Mouse (Mus musculus) adrenal gland, adult 8-10 months (tissue): ENCODE data around the gene H2-Oa. TPM values are rescaled to one million over a fixed set of nuclear protein-coding genes. Genes with fewer than 3 reads are reported as not detected.

Experiments
- DNase-seq: peaks from one replicate; pipeline ENCODE4 v3.0.0; 2022
- total RNA-seq, 4 experiments: library from RNA; stranded (reverse); gene quantifications; 2 replicates each; pipeline ENCODE4 v1.2.4; 2022

Gene H2-Oa
- total RNA-seq, result 1 to 10 TPM in 1 of 4 experiments, under 1 TPM in 3; 0.24 to 1.1 (median 0.64) TPM

GRCm38 (mm10) chr17:34092197-34092875 is at the start of gene H2-Oa:
TSS of gene H2-Oa (plus strand) at chr17:34092340.
- no peak for DNase-seq

GRCm38 (mm10) chr17:34045941-34046340 is 46.2 kb upstream of the H2-Oa start:
- DNase-seq, result no peak

- no peak for DNase-seq
Observed at GRCm38 (mm10) chr17:34047404-34048050, 44.6 kb upstream of the H2-Oa start.

- DNase-seq, result no peak
Observed at GRCm38 (mm10) chr17:34057224-34057623, 34.9 kb upstream of the H2-Oa start.

GRCm38 (mm10) chr17:34068864-34069263 is 23.3 kb upstream of the H2-Oa start:
- DNase-seq, result no peak

GRCm38 (mm10) chr17:34072091-34072490 is 20.0 kb upstream of the H2-Oa start:
- no peak for DNase-seq

GRCm38 (mm10) chr17:34075271-34075670 is 16.9 kb upstream of the H2-Oa start:
- DNase-seq, result peak; percentile 40

- DNase-seq, result peak; percentile 34
Observed at GRCm38 (mm10) chr17:34077549-34077948, 14.6 kb upstream of the H2-Oa start.

- no peak for DNase-seq
Observed at GRCm38 (mm10) chr17:34078148-34078547, 14.0 kb upstream of the H2-Oa start.

GRCm38 (mm10) chr17:34079002-34079401 is 13.1 kb upstream of the H2-Oa start:
- DNase-seq, result no peak

- no peak for DNase-seq
Observed at GRCm38 (mm10) chr17:34079621-34080020, 12.5 kb upstream of the H2-Oa start.

- no peak for DNase-seq
Observed at GRCm38 (mm10) chr17:34083104-34083503, 9.0 kb upstream of the H2-Oa start.

- DNase-seq, result no peak
Observed at GRCm38 (mm10) chr17:34087386-34087785, 4.8 kb upstream of the H2-Oa start.

- DNase-seq, result no peak
Observed at GRCm38 (mm10) chr17:34088124-34088523, 4.0 kb upstream of the H2-Oa start.

GRCm38 (mm10) chr17:34090923-34091322 is 1.2 kb upstream of the H2-Oa start:
- DNase-seq, result no peak

GRCm38 (mm10) chr17:34093199-34093874 is 1.2 kb downstream of the H2-Oa start:
- no peak for DNase-seq

GRCm38 (mm10) chr17:34094283-34095035 is 2.3 kb downstream of the H2-Oa start:
- no peak for DNase-seq

- peak; percentile 50 for DNase-seq
Observed at GRCm38 (mm10) chr17:34096497-34097010, 4.4 kb downstream of the H2-Oa start.

- no peak for DNase-seq
Observed at GRCm38 (mm10) chr17:34097272-34097671, 5.1 kb downstream of the H2-Oa start.

- DNase-seq, result no peak
Observed at GRCm38 (mm10) chr17:34098709-34099479, 6.8 kb downstream of the H2-Oa start.

- DNase-seq, result no peak
Observed at GRCm38 (mm10) chr17:34099531-34099930, 7.4 kb downstream of the H2-Oa start.

- DNase-seq, result no peak
Observed at GRCm38 (mm10) chr17:34101185-34101584, 9.0 kb downstream of the H2-Oa start.
